Comparison of ENCODE assay signal across 17 mouse cellular contexts in the genomic region with DNA sequence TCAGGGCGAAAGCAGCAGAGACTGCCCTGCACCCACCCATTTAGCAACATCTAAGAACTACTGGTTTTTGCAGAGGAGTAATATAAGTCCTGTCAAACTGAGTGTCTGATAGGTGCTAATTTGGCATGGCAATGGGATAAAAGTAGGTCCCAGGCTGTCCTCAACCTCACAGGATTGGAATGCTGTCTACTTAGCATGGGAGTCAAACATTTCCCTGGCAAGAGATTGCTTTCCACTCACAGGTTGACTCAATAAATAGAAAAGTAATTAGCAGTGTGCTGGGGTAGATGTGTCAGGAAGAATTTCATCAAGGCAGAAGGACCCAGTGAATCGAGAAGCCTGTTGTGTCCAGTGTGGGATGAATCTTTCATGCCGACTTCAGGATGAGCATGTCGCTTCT. TPM values are rescaled to one million over a fixed set of nuclear protein-coding genes. Genes with fewer than 3 reads are reported as not detected.
A peak's percentile ranks its signal among the peaks of the same experiment; 100 is the strongest.
DNase-seq lines count a peak whose midpoint lies in the region; ATAC-seq and TF ChIP-seq lines count a peak whose summit lies in the region.
"Had no signal": no experiment of that assay in that cellular context is flagged by ENCODE, and none has a peak within 500 bp of the region (broad histone marks: within the 10 kb centered on the region; RNA-seq: fewer than 3 reads in every experiment).

No protein-coding gene starts in this region.

- H3K27me3 ChIP-seq in forebrain, embryonic 14.5 days (replicated peaks; ENCODE audit: control insufficient read depth, insufficient read depth, low read length): no peaks in the 10 kb centered on the region
- no peaks in the 10 kb centered on the region for H3K27me3 ChIP-seq in forebrain, embryonic 16.5 days (replicated peaks; ENCODE audit: control insufficient read depth, insufficient read depth, low read length)
- no peaks in the 10 kb centered on the region for H3K27me3 ChIP-seq in hindbrain, postnatal 0 days (ENCODE audit: insufficient read depth, low read length)
- H3K27me3 ChIP-seq in hindbrain, embryonic 11.5 days (ENCODE audit: control insufficient read depth, insufficient read depth, low read length): no peaks in the 10 kb centered on the region
- H3K27me3 ChIP-seq in midbrain, embryonic 10.5 days (ENCODE audit: low read depth, poor library complexity, severe bottlenecking): no peaks in the 10 kb centered on the region
- no peaks in the 10 kb centered on the region for H3K27me3 ChIP-seq in midbrain, embryonic 13.5 days

- no peak for TF ChIP-seq CTCF in hindbrain, postnatal 0 days (IDR thresholded peaks at IDR 0.05; ENCODE audit: low read depth)

- H3K27ac ChIP-seq in forebrain, embryonic 14.5 days (ENCODE audit: low read depth, low read length): no peak overlapping the region
- no peak overlapping the region for H3K27ac ChIP-seq in forebrain, embryonic 16.5 days (ENCODE audit: low read length)
- H3K27ac ChIP-seq in hindbrain, postnatal 0 days: no peak overlapping the region
- no peak overlapping the region for H3K27ac ChIP-seq in hindbrain, embryonic 11.5 days (ENCODE audit: low read depth, low read length)
- H3K27ac ChIP-seq in midbrain, embryonic 10.5 days (replicated peaks): 0 out of 2 replicates have a peak overlapping the region, but pooled peaks have one; percentile 23
- H3K27ac ChIP-seq in midbrain, embryonic 13.5 days: no peak overlapping the region

- H3K36me3 ChIP-seq in forebrain, embryonic 14.5 days (ENCODE audit: control insufficient read depth, insufficient read depth, low read length): no peaks in the 10 kb centered on the region
- H3K36me3 ChIP-seq in forebrain, embryonic 16.5 days (ENCODE audit: control insufficient read depth, insufficient read depth): no peaks in the 10 kb centered on the region
- no peaks in the 10 kb centered on the region for H3K36me3 ChIP-seq in hindbrain, postnatal 0 days (ENCODE audit: insufficient read depth, low read length)
- no peaks in the 10 kb centered on the region for H3K36me3 ChIP-seq in hindbrain, embryonic 11.5 days (ENCODE audit: control insufficient read depth, insufficient read depth, low read length)
- H3K36me3 ChIP-seq in midbrain, embryonic 10.5 days: no peaks in the 10 kb centered on the region
- no peaks in the 10 kb centered on the region for H3K36me3 ChIP-seq in midbrain, embryonic 13.5 days

- 70% methylated on average over 4 of the region's 4 CpGs for WGBS in forebrain, embryonic 14.5 days
- 56% methylated on average over 4 of the region's 4 CpGs for WGBS in forebrain, embryonic 16.5 days
- WGBS in hindbrain, postnatal 0 days: 52% methylated on average over 4 of the region's 4 CpGs
- WGBS in hindbrain, embryonic 11.5 days: 85% methylated on average over 4 of the region's 4 CpGs
- 82% methylated on average over 4 of the region's 4 CpGs for WGBS in midbrain, embryonic 10.5 days
- WGBS in midbrain, embryonic 13.5 days: 62% methylated on average over 4 of the region's 4 CpGs

- no peak overlapping the region for H3K4me3 ChIP-seq in forebrain, embryonic 14.5 days (ENCODE audit: low read depth, low read length)
- no peak overlapping the region for H3K4me3 ChIP-seq in forebrain, embryonic 16.5 days (replicated peaks; ENCODE audit: low read length)
- H3K4me3 ChIP-seq in hindbrain, postnatal 0 days (ENCODE audit: low read length): no peak overlapping the region
- no peak overlapping the region for H3K4me3 ChIP-seq in hindbrain, embryonic 11.5 days (ENCODE audit: low read depth, low read length)
- H3K4me3 ChIP-seq in midbrain, embryonic 10.5 days: no peak overlapping the region
- no peak overlapping the region for H3K4me3 ChIP-seq in midbrain, embryonic 13.5 days (replicated peaks)
- H3K4me3 ChIP-seq: erythroblast, embryonic 14.5 days had no signal

- no peaks in the 10 kb centered on the region for H3K9me3 ChIP-seq in forebrain, embryonic 14.5 days (replicated peaks; ENCODE audit: control insufficient read depth, low read length)
- H3K9me3 ChIP-seq in forebrain, embryonic 16.5 days (ENCODE audit: control insufficient read depth, low read length): no peaks in the 10 kb centered on the region
- no peaks in the 10 kb centered on the region for H3K9me3 ChIP-seq in hindbrain, postnatal 0 days (ENCODE audit: low read length)
- no peaks in the 10 kb centered on the region for H3K9me3 ChIP-seq in hindbrain, embryonic 11.5 days (ENCODE audit: control insufficient read depth, low read length)
- no peaks in the 10 kb centered on the region for H3K9me3 ChIP-seq in midbrain, embryonic 10.5 days (replicated peaks)
- H3K9me3 ChIP-seq in midbrain, embryonic 13.5 days: no peaks in the 10 kb centered on the region

- H3K4me2 ChIP-seq in forebrain, embryonic 14.5 days (ENCODE audit: low read length): no peak overlapping the region
- no peak overlapping the region for H3K4me2 ChIP-seq in forebrain, embryonic 16.5 days (ENCODE audit: low read length)
- H3K4me2 ChIP-seq in hindbrain, postnatal 0 days (ENCODE audit: low read depth, low read length): no peak overlapping the region
- H3K4me2 ChIP-seq in hindbrain, embryonic 11.5 days (replicated peaks; ENCODE audit: low read depth, low read length): no peak overlapping the region
- no peak overlapping the region for H3K4me2 ChIP-seq in midbrain, embryonic 13.5 days (replicated peaks)

- 0 out of 2 replicates have a peak, but pooled peaks have one; percentile 4 for ATAC-seq in forebrain, embryonic 14.5 days
- no peak for ATAC-seq in forebrain, embryonic 16.5 days
- ATAC-seq in hindbrain, postnatal 0 days: no peak
- ATAC-seq in hindbrain, embryonic 11.5 days (ENCODE audit: low FRiP score): no peak
- ATAC-seq in midbrain, embryonic 13.5 days: no peak

- H3K9ac ChIP-seq in forebrain, embryonic 14.5 days (ENCODE audit: low read length): no peak overlapping the region
- H3K9ac ChIP-seq in forebrain, embryonic 16.5 days (replicated peaks; ENCODE audit: low read depth, low read length): no peak overlapping the region
- no peak overlapping the region for H3K9ac ChIP-seq in hindbrain, postnatal 0 days (replicated peaks; ENCODE audit: low read length)
- H3K9ac ChIP-seq in hindbrain, embryonic 11.5 days (ENCODE audit: low read depth, low read length): no peak overlapping the region
- H3K9ac ChIP-seq in midbrain, embryonic 13.5 days (replicated peaks): no peak overlapping the region

- H3K4me1 ChIP-seq in forebrain, embryonic 14.5 days (ENCODE audit: control insufficient read depth, insufficient read depth, low read length): peaks cover 3% of the 10 kb centered on the region; the same call in 1 of the 2 replicates
- H3K4me1 ChIP-seq in forebrain, embryonic 16.5 days (replicated peaks; ENCODE audit: control insufficient read depth, insufficient read depth, low read length): 0 out of 2 replicates have a peak, but pooled peaks cover 5% of the 10 kb centered on the region
- H3K4me1 ChIP-seq in hindbrain, postnatal 0 days (ENCODE audit: insufficient read depth, low read length): no peaks in the 10 kb centered on the region
- H3K4me1 ChIP-seq in hindbrain, embryonic 11.5 days (replicated peaks; ENCODE audit: control insufficient read depth, insufficient read depth, low read length): no peaks in the 10 kb centered on the region
- peaks cover 52% of the 10 kb centered on the region for H3K4me1 ChIP-seq in midbrain, embryonic 10.5 days
- peaks cover 32% of the 10 kb centered on the region for H3K4me1 ChIP-seq in midbrain, embryonic 13.5 days (replicated peaks)

- peak; percentile 33 for DNase-seq in forebrain, embryonic 14.5 days (ENCODE audit: low spot score)
- peak; percentile 22 for DNase-seq in hindbrain, postnatal 0 days (ENCODE audit: low spot score)
- no peak for DNase-seq in hindbrain, embryonic 11.5 days (ENCODE audit: low spot score)
- DNase-seq in midbrain, embryonic 10.5 days (ENCODE audit: low spot score): no peak
- peak; percentile 78 for DNase-seq in retina, embryonic 14.5 days (ENCODE audit: low spot score)
- no peak for DNase-seq in neural tube, embryonic 10.5 days (ENCODE audit: extremely low spot score, low spot score)
- DNase-seq: adrenal gland, postnatal 14 days; cerebellum, adult 18-20 months; cerebellum, postnatal 36 days; kidney, adult 2 months; kidney, postnatal 4 days; liver; spleen, adult 18-20 months; thymus, adult 2 months had no signal

RNA-seq across cellular contexts. Expression of a gene that starts 41.1 kb away (rescaled TPM):
- 46.6 and 53.3 TPM in 2 replicates for polyA plus RNA-seq in forebrain, embryonic 14.5 days (2014; fragmentation: Nextera tagmentation; extraction: Ambion mirVana)
- 37.6 and 43.6 TPM in 2 replicates for polyA plus RNA-seq in forebrain, embryonic 16.5 days (2015; fragmentation: Nextera tagmentation; extraction: Ambion mirVana)
- 466 and 482 TPM in 2 replicates for total RNA-seq in hindbrain, postnatal 0 days (2014; rRNA removed)
- 66.7 and 77.3 TPM in 2 replicates for polyA plus RNA-seq in hindbrain, postnatal 0 days (2015; fragmentation: Nextera tagmentation; extraction: Ambion mirVana)
- 64.2 and 76.5 TPM in 2 replicates for polyA plus RNA-seq in hindbrain, embryonic 11.5 days (2014; fragmentation: Nextera tagmentation; extraction: Ambion mirVana)
- polyA plus RNA-seq in midbrain, embryonic 10.5 days (2016; fragmentation: Nextera tagmentation; extraction: Ambion mirVana): 47.7 and 49.5 TPM in 2 replicates
- 42.5 and 47.9 TPM in 2 replicates for polyA plus RNA-seq in midbrain, embryonic 13.5 days (2015; fragmentation: Nextera tagmentation; extraction: Ambion mirVana)

Comparison
In these comparisons a context has a peak if more than half of its experiments do, and no peak if none do; other contexts are left out.
1. DNase-seq: peak in forebrain, embryonic 14.5 days (single experiment), hindbrain, postnatal 0 days (single experiment) and retina, embryonic 14.5 days (single experiment); none in hindbrain, embryonic 11.5 days (single experiment), midbrain, embryonic 10.5 days (single experiment) and neural tube, embryonic 10.5 days (single experiment).